Mouse (Mus musculus): ENCODE results near the gene Mgmt.

The Mgmt gene

DNA sequence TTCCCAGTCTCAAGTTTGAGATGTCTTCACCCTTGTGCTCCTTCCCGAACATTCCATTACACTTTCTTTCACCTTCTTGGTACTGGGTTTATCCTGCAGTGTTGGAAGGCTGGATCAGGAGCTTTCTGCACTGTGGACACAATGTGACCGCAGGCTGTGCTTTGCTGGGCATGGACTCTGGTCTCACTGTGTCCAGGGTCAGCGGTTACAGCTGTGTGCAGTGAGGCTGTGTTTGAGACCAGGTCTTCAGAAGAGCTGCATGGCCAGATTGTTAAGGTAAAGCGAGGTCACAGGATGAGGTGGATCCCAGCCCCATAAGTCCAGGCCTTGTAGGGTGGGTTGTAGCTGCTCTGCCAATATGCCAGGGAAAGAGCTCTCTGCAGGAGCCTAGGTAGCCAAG lies 18.5 kb downstream of the Mgmt start:
- in situ Hi-C loops (cut with MboI, MseI) = no loop called here

DNA sequence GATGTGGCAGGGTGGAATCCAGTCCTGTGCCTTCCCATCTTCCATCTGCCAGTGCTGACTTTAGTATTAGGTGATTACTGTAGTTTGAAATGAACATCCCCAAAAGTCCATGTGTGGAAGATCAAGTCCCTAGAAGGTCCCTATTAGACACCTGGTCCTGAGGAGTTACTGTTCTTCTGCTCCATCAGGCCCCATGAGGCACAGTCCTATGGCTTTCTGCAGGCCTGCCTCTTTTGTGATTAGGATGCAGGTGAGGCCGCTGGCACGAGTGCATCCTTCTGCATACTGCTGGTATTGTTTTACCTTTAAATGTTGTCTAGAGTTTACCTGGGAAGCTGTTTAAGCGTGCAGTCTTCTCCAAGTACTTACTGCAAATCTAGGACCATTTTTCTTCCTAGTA lies 21.6 kb downstream of the Mgmt start:
- in situ Hi-C loops (cut with MboI, MseI) = no loop called here

DNA sequence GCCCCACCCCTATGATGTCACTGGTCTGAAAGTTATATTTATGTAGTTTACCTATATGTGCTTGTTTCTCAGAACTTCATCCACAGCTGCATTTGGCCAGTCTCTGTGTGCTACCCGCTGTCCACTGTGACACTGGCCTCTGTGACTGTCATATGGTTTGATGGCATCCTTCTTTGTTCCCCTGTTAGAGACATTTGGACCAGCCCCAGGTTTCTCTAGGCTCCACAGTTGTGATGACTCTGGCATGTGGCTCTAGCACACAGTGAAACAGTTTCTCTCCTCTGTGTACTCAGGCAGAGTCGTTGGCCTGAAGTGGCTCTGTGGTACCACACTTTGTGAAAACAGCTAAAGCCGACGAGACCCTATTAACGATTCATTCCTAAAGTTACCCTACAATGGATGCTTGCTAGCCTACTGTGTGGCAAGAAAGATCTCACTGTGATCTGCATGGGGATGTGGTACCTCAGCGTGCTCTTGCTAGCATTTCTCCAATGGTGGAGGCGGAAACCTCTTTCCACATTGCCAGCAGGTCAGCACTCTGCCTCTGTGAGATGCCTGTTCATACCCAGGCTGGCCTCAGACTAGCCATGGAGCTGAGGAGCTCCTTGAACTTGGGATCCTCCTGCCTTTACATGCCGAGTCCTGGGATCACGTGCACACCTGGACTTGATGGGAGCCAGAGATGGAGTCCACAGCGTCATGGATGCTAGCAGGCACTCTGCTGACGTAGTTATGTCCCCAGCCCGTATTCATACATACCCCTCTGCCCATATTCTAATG lies 26.8 kb downstream of the Mgmt start:
- in situ Hi-C loops (cut with MboI, MseI) = no loop called here

DNA sequence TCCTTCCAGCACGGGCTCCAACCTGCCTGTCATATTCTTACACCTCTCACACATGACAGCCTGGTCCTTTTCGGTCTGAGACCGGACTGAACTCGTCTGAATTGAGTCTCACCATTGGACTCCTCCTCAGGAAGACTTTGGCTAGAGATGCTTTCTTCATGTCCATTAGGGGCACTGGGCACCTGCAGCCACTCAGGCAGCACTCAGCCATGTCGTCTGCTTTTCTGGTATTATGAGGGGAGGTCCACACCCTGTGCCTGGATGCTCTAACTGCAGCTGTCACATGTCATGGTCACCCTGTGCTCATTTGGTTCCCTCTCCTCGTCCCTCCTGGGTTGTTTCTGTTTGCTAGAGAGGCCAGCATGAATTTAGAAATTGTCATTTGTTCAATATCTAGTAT lies 27.8 kb downstream of the Mgmt start:
- in situ Hi-C loops (cut with MboI, MseI) = no loop called here

DNA sequence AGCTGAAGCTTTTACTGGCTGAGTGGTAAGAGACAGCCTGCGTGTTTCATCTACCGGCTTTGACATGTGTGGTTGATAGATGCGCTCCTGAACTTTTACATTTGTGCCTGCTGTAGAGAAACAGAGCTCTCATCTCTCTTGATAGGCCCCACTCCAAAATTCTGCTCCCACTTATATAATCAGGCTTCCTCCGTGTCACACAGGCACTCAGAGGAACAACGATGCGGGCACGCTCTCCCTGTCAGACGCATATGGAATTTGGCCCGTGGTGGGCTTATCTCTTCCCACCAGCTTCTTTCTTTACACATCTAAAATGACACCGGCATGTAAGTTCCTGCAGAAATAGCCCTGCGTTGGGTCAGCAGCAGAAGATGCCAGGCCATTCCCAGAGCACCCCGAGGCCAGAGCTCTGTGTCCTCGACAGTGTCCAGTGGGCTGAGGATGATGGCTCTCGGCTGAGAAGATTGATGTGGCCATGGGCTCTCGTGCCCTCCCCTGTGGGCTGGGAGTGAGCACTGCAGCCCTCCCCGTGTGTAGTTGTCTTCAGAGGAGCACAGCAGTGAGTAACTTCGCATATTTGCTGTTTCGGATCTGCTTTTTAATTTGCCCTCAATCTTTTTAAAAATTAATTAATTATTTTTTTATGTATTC lies 30.3 kb downstream of the Mgmt start:
- in situ Hi-C loops (cut with MboI, MseI) = no loop called here

DNA sequence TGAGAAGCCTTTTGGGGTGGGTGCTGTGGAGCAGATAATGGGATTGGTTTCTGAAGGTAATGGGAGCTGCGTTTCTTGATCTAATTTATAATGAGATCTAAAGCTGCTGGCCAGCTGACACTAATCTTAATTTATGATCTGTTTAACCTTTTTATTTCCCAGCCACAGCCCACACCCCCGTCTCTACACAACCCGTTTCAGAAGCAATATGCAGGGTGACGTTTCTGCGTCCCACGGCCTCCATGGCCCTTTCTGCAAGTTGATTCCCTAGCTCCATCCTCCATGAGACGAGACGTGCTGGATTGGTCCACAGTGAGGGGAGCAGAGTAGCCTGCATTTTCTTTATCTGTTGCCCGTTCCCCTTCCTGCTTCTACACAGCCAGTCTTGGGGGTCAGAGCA lies 31.8 kb downstream of the Mgmt start:
- in situ Hi-C loops (cut with MboI, MseI) = no loop called here

DNA sequence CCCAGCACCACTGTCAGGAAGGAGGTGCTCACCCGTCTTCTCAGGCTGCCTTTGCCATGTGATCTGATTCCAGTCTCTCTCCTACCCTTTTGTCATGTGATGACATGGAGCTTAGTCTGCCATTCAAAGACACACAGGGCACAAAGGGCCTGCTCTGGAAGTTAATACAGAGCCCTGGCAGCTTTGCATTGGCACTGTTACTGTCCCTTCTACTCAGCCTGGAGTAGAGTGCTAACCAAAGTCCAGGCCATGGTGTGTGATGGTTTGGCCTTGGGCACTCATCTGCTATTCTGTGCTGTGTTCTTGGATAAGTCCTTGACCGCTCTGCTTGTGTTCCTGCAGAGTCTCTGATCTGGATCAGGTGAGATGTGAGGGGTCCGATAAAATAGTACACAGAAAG lies 36.0 kb downstream of the Mgmt start:
- in situ Hi-C loops (cut with MboI, MseI) = no loop called here

DNA sequence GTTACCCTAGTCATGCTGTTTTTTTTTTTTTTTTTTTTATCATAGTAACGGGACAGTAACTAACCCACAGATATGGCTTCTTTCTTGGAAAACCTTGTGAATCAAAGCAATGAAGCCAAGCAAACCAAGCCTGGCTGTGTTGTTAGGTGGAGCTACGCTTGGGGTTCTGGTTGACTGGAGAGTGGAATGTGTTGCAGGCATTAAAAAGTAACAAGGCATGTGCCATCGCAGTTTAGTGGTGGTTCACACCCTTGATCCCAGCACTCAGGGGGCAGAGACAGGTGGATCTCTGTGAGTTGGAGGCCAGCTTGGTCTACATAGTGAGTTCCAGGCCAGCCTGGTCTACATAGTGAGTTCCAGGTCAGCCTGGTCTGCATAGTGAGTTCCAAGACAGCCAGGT lies 39.0 kb downstream of the Mgmt start:
- in situ Hi-C loops (cut with MboI, MseI) = no loop called here

DNA sequence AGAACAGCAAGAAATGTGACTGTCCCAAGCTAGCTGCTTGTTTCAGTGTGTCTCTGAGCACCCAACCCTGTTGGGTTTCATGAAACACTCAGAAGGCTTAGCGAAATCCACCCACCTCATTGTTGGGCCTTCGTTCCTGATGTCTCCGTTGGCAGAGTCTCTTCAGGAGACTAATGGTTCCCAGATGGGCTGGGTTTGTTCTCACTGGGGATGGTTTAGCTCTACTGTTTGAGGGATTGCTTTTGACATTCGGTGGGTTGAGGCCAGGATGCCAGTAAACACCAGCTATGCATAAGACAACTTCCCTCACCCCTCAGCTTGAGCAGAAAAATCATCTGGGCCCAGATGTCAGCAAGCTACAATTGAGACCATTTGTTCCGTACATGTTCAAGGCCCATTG lies 39.9 kb downstream of the Mgmt start:
- in situ Hi-C loops (cut with MboI, MseI) = no loop called here

DNA sequence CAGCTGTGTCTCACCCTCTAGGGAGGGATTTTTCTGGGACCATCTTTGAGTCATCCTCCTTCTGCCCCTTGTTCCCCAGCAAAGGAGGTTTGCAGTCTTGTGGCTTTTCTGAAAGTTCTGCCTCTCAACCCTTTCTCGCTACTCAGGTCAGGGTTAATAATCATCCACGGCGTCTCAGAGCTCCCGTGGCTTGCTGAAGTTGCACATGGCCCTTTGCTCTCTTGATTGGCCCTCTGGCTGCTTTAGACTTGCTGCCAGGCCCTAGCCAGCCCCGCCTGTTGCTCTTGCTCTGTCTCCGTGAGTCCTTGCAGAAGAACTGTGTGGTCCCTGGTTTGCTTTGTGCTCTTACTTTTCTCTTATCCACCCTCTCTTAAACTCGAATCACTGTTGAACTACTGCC lies 40.4 kb downstream of the Mgmt start:
- in situ Hi-C loops (cut with MboI, MseI) = no loop called here

DNA sequence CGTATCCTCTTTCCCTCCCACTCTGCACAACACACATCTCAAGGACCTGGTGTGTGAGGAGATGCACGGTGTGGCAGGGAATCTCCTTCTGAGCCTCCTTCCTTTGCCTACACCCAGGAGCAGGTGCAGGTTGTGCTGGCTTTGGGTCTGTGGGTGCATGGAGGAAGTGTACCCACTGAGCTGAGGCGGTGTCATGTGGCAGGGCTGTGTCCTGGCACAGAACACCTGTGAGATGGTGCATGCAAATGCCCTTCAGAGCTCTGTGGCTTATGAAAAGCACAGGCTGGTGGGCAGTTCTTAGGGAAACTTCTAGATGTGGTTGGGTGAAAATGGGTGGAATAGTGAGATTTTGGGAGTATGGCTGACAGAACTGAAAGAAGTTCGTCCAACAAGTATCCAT lies 44.0 kb downstream of the Mgmt start:
- in situ Hi-C loops (cut with MboI, MseI) = no loop called here

DNA sequence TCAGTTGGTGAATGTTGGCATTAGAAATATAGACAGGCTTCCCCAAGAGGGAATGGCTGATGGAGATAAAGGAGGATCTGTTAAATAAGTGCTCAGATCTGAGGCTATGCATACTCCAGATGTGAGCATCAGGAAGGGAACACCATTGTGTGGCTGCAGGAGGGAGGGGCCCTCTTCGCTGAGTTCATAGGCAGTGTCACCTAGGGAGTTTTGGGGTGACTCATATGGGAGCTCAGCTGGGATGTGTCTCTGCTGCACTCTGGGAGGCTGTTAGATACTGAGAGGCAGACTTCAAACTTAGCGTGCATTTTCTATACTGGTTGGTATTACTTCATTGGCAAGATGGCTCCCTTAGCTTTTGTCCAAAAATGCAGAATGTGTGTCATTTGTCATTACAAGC lies 48.0 kb downstream of the Mgmt start:
- in situ Hi-C loops (cut with MboI, MseI) = no loop called here

DNA sequence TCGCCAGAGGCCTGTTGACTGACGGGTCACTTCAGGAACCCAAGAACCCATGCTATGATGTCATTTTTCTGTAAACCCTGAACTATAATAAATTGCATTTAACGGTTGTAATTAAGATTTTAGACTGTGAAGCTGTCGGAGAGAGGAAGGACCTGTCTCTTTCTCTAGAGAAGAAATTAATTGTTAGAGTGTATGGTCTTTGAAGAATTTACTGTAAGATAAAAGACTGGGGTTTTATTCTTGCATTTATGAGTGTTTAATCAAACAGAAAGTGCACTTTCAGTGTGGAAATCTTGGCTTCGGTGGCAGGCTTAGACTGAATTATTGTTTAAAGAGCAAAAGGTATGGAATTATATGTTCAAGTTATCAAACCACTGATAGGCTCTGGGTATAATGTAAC lies 49.5 kb downstream of the Mgmt start:
- in situ Hi-C loops (cut with MboI, MseI) = no loop called here

DNA sequence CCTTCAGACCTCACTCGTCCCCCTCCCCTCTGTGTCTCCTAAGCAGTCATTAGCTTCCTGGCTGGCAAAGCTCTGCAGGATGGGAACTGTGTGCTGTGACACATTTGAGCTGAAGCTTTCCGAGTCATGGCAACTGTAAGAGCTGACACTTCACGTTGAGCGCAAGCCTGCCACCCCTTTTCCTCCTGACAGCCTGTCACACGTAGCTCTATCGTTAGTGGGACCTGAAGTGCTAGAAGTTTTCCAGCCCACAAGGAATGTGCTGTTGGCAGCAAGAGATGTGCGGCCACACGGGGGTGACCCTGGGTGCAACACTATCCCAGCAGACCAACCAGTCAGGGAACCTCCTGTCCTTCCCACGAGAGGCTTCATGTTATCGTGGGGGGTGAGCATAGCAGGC lies 51.3 kb downstream of the Mgmt start:
- in situ Hi-C loops (cut with MboI, MseI) = no loop called here

DNA sequence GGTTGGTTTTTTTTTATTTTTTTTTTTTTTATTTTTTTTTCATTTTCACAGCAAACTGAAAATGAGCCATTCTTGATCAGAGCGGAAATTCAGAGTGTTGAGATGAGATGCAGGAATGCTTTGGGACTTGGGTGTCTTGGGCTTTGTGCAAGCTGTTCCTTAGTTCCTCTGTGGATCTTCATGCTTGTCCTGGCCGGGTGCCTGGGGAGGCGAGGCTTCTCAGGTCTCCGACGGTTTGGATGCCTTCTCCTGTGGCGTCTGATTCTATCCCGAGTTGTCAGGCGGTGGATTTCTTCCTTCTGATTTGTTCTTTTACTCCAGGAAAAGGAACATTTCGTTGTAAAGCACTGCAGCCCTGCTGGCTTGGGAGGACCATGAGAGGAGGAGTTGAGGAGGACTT lies 51.7 kb downstream of the Mgmt start:
- in situ Hi-C loops (cut with MboI, MseI) = no loop called here

DNA sequence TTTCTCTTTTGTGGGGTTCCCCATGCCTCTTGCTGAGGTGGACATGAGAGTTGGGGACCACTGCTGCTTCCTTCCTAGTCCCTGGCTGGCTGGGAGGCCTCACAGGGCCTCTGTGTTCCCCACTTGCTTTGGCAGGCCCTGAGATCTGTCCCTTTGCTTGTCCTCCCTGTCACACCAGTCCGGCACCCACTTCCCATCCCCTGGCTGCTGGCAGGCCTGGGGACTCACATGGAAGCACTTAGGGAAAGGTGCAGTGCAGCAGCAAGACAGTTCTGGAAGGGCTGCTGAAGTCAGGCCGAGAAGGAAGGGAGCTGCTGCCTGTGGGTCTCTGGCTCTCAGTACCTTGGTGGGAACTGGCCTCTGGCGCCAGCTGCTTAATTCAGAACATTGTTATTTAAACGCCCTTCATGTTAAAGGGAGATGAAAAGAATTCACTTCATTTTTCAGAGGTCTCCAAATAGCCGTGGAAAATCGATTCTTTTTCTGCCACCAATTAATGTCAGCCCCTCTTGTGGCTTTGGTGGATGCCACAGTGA lies 53.9 kb downstream of the Mgmt start:
- in situ Hi-C loops (cut with MboI, MseI) = no loop called here

DNA sequence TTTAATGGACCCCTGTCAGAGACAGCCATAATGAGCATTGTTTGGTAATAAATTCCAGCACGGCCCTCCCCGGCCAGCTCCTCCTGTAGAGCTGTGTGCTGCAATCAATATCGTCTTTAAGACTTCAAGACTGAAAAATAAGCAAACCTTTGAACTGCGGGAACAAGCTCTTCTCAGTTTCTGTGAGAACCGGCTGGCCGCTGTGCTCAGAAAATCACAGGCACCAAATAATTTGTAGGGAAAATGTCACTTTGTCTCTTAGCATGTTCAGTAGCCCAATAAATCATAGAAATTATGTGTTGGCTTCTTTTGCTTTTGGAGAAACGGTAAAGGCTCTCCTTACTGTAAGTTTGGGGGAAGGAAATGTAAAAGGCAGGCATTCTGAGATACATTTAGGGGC lies 58.2 kb downstream of the Mgmt start:
- in situ Hi-C loops (cut with MboI, MseI) = no loop called here

DNA sequence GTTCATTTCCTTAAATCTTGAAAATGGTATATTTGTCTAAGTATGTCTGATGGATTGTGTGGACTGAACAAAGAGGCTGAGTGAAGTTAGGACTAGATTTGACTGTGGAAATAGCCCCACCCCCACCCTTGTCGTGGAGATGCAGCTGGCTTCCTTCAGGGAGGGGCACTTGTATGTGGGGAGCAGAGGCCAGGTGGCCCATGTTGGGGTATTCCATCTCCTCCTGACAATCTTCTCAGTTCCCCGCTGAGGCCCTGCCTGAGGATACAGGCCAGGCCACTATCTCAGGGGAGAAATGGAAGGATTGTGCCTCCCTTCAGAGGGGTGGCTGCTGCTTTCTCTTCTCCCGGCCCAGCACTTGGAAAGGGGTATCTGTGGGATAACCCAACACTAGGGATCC lies 58.8 kb downstream of the Mgmt start:
- in situ Hi-C loops (cut with MboI, MseI) = no loop called here

DNA sequence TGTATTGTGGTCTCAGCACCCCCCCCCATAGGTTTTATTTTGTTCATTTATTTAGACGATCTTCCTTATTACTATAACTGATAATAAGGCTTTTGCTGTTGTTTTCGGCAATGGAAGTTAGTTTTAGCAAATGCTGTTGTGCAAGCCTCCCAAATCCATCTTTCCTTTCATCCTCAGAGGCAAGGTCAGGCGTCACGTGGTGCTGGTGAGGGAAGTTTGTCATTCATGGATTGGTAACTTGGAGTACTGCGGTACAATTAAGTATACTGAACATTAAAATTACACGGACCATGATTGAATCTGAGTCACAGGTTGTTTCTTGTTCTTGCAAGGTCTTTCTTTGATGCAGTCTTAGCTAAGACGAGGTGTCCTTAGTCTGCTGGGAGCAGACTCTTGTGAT lies 77.9 kb downstream of the Mgmt start:
- in situ Hi-C loops (cut with MboI, MseI) = no loop called here

DNA sequence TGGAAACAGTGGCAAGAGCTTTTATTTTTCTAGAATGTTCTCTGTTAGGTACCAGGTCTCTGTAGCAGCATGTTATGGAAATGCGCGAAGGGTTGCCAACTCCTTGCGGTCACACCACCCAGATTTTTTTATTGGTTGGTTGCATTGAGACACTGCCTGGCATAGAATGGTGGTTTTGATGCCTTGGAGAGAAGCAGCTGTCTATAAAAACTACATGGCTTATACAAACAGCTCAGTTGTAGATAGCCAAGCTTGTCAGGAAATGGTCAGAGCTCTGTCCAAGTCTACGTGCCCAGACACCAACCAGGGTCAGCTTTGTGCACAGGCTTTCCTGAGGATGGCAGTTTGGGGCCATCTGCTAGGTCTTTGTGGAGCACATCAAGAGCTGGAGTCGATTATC lies 80.6 kb downstream of the Mgmt start:
- in situ Hi-C loops (cut with MboI, MseI) = no loop called here

DNA sequence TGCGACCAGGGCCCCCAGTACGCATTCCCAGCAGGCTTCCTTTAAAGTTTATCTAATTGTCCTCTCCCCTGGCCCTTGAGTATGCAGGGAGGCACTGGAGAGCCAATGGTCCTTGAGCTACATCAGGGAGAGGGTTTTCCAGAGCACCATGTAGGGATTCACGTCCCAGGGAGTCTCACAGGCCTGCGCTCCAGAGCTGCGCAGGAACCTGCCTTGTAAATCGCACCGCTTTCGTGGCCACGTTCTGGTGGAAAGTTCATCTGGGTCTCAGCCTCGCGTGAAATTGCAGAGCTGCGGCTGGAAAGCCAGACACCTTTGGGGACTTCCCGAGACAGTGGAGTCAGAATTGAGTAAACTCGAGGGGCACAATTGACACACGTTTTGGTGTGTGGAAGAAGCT lies 103.0 kb downstream of the Mgmt start:
- in situ Hi-C loops (cut with MboI, MseI) = no loop called here

DNA sequence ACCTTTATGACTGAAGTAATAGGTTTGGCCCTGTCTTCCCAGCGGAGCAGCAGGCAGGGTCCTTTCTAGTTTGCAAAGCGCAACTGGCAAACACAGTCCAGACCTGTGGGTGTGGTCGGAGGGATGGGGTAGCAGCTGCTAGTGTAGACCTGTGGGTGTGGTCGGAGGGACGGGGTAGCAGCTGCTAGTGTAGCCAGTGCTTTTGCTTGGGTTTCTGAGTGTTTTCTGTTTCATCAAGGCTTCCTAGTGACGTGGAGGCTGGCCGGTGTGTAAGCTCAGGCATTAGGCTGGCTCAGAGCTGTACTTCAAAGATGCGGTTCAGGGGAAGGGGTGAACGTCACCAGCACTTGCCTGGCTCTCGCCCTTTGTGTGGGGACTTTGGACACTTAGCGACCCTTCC lies 106.3 kb downstream of the Mgmt start:
- in situ Hi-C loops (cut with MboI, MseI) = no loop called here

DNA sequence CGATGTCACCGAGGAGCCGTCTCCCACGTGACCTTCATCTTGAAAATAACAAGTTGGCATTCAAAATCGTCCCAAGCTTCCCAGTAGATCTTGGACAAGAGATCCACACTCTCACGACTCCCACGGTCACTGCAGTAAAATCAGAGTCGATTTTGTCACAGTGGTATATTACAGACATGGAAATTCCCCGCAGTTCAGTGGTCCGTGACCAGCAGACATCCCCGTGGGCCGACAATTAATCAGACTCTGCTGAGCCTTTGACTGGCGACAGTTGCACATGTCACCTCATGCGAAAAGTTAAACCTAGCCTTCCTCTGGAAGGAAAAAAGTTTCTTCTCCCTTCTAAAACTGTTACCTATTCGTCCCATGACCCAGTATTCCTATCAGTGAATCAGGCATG lies 106.8 kb downstream of the Mgmt start:
- in situ Hi-C loops (cut with MboI, MseI) = no loop called here

DNA sequence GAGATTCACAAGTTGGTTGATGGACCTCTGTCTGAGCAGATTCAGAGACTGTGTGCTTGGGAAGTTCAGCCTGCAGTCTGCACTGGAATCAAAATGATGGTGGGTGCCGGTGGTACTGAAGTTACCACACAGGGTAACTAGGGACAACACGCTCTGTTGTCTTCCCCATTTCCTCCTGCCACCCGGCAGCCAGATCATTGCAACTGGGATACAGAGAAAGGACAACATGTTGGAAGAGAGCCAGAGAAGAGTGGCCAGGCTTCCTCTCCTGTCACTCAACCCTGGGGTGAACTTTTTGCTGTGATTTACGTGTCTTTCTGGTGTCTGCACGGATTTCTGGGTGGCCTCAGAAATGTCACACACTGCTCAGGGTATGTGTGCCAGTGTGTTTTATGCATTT lies 107.4 kb downstream of the Mgmt start:
- in situ Hi-C loops (cut with MboI, MseI) = no loop called here

All from regulatory T cell (primary cell).